Mouse (Mus musculus) heart, adult 2 months (tissue): ENCODE data around the gene Ifit1bl1. TPM values are rescaled to one million over a fixed set of nuclear protein-coding genes. Genes with fewer than 3 reads are reported as not detected.
"Not testable (repeated sequence)": the region's sequence is repeated elsewhere in the genome, so short reads cannot be mapped to it uniquely, and the experiment has no call there.

Experiments used
- DNase-seq, 2 experiments: peaks; one replicate each; pipeline ENCODE4 v3.0.0; 2021
- H3K27ac ChIP-seq: fragments of 200-600 bp; 2 replicates; pipeline ENCODE4 v1.8.1; 2022
- H3K27me3 ChIP-seq: fragments of 200-500 bp; 2 replicates; pipeline ENCODE4 v1.6.1; 2012; ENCODE audit warnings: mild to moderate bottlenecking, low read length, inconsistent platforms, mixed read lengths; ENCODE audit not compliant: control insufficient read depth, insufficient read depth
- H3K36me3 ChIP-seq: fragments of 200-500 bp; 2 replicates; pipeline ENCODE4 v1.6.1; 2012; ENCODE audit warnings: low read length, inconsistent platforms; ENCODE audit not compliant: control insufficient read depth, insufficient read depth
- H3K4me1 ChIP-seq: fragments of 200-500 bp; 2 replicates; pipeline ENCODE4 v1.6.1; 2011; ENCODE audit warnings: low read length; ENCODE audit not compliant: control insufficient read depth, insufficient read depth
- H3K4me3 ChIP-seq: fragments of 200-600 bp; 2 replicates; pipeline ENCODE4 v1.8.1; 2022
- H3K79me2 ChIP-seq: fragments of 200-500 bp; replicated peaks from 2 replicates; pipeline ENCODE4 v1.6.1; 2012; ENCODE audit warnings: mild to moderate bottlenecking, inconsistent platforms, low read length, moderate library complexity, mixed read lengths; ENCODE audit not compliant: control insufficient read depth, insufficient read depth
- H3K9ac ChIP-seq: fragments of 200-500 bp; 2 replicates; pipeline ENCODE4 v1.6.1; 2012; ENCODE audit warnings: low read depth, mild to moderate bottlenecking, control low read depth, inconsistent platforms, low read length, mixed read lengths
- CTCF ChIP-seq: fragments of 200-600 bp; IDR thresholded peaks from 2 replicates; pipeline ENCODE4 v1.8.1; 2022; ENCODE audit warnings: antibody characterized with exemption, mild to moderate bottlenecking, moderate library complexity
- EP300 ChIP-seq: fragments of 200-500 bp; IDR thresholded peaks from 2 replicates; pipeline ENCODE4 v1.6.1; 2011; ENCODE audit warnings: low read depth, low read length, control low read depth; ENCODE audit not compliant: insufficient read depth
- POLR2A ChIP-seq: fragments of 200-500 bp; IDR thresholded peaks from 2 replicates; pipeline ENCODE4 v1.6.1; 2011; ENCODE audit warnings: mild to moderate bottlenecking, low read depth, low read length, control low read depth; ENCODE audit not compliant: insufficient read depth
- WGBS: fragments of 180-500 bp; shearing (Covaris S2); methylation state at CpG from one replicate; pipeline ENCODE4 v1.1.7; 2018; 5-methylcytosine and 5-hydroxymethylcytosine counted together
- intact Hi-C: fragments of 180-260 bp; cut with DNase I; formaldehyde crosslinking; loops from one replicate; pipeline ENCODE4 v1.15.1; 2025
- polyA plus RNA-seq: library from polyadenylated mRNA; depleted of rRNA; stranded (reverse); fragments of >200 nt; gene quantifications from 2 replicates; pipeline ENCODE4 v1.2.3, GENCODE M21; 2012
- total RNA-seq, 2 experiments: library from RNA; stranded (reverse); gene quantifications; 2 replicates each; pipeline ENCODE4 v1.2.3; 2021

The Ifit1bl1 gene
- total and polyA plus RNA-seq, 3 experiments: 1.3 to 1.8 (median 1.5) TPM

GRCm38 (mm10) chr19:34598341-34598740 lies 3.4 kb downstream of the Ifit1bl1 start:
- intact Hi-C loops: no loop called here
- no peak overlapping the region for H3K9ac ChIP-seq
- no peak overlapping the region for H3K4me3 ChIP-seq
- TF ChIP-seq CTCF: no peak
- no peak for TF ChIP-seq EP300
- TF ChIP-seq POLR2A: no peak
- peaks cover 4% of the 10 kb centered on the region for H3K4me1 ChIP-seq
- no peaks in the 10 kb centered on the region for H3K36me3 ChIP-seq
- 32% methylated on average over 2 of the region's 2 CpGs for WGBS
- H3K27ac ChIP-seq: no peak overlapping the region
- H3K79me2 ChIP-seq: no peaks in the 10 kb centered on the region
- DNase-seq: peak; percentile 34 to 57
- H3K27me3 ChIP-seq: no peaks in the 10 kb centered on the region; the same call in 1 of the 2 replicates

GRCm38 (mm10) chr19:34596811-34597210 lies 4.9 kb downstream of the Ifit1bl1 start:
- no peak for TF ChIP-seq EP300
- no peak for TF ChIP-seq CTCF
- no peak for TF ChIP-seq POLR2A
- H3K4me1 ChIP-seq: peaks cover 2% of the 10 kb centered on the region
- no peaks in the 10 kb centered on the region for H3K36me3 ChIP-seq
- H3K4me3 ChIP-seq: no peak overlapping the region
- no peak overlapping the region for H3K9ac ChIP-seq
- H3K27ac ChIP-seq: no peak overlapping the region
- intact Hi-C loops: no loop called here
- DNase-seq: no peak
- no peaks in the 10 kb centered on the region; the same call in 1 of the 2 replicates for H3K27me3 ChIP-seq
- no peaks in the 10 kb centered on the region for H3K79me2 ChIP-seq

- H3K4me1 ChIP-seq, DNase-seq, H3K27ac ChIP-seq, H3K27me3 ChIP-seq, H3K79me2 ChIP-seq, H3K9ac ChIP-seq, H3K4me3 ChIP-seq, intact Hi-C loops, H3K36me3 ChIP-seq: not testable (repeated sequence)
- 87% methylated on average over 3 of the region's 3 CpGs for WGBS
Observed at GRCm38 (mm10) chr19:34594523-34594922, 7.2 kb downstream of the Ifit1bl1 start.

- no peak overlapping the region for H3K4me3 ChIP-seq
- H3K27ac ChIP-seq: no peak overlapping the region
- whole genome bisulfite sequencing: 92% methylated on average over 2 of the region's 2 CpGs
- TF ChIP-seq CTCF (no peak), EP300 (no peak), POLR2A (no peak)
- no peak for DNase-seq
- H3K79me2 ChIP-seq: no peaks in the 10 kb centered on the region
- H3K4me1 ChIP-seq: peaks cover 2% of the 10 kb centered on the region
- H3K36me3 ChIP-seq: peaks cover 2% of the 10 kb centered on the region
- intact Hi-C loops: no loop called here
- H3K27me3 ChIP-seq: no peaks in the 10 kb centered on the region; the same call in 1 of the 2 replicates
- H3K9ac ChIP-seq: no peak overlapping the region
Observed at GRCm38 (mm10) chr19:34593456-34593855, 8.3 kb downstream of the Ifit1bl1 start.

- TF ChIP-seq POLR2A: no peak
- TF ChIP-seq CTCF: peak; percentile 52
- intact Hi-C loops: loop anchor here (2.0 to 5.0 kb wide), 2 partner anchors 18 to 48 kb away; partner anchors contain the start of gene Ifit3b
- Histone ChIP-seq H3K36me3 (peaks cover 3% of the 10 kb centered on the region), H3K4me3 (no peak overlapping the region), H3K27me3 (no peaks in the 10 kb centered on the region), H3K79me2 (no peaks in the 10 kb centered on the region), H3K9ac (no peak overlapping the region), H3K4me1 (peaks cover 6% of the 10 kb centered on the region), H3K27ac (no peak overlapping the region)
- DNase-seq: no peak
Observed at GRCm38 (mm10) chr19:34588959-34589358, 12.8 kb downstream of the Ifit1bl1 start.

- H3K27me3 ChIP-seq, H3K27ac ChIP-seq, H3K9ac ChIP-seq, H3K4me1 ChIP-seq, H3K4me3 ChIP-seq, H3K79me2 ChIP-seq, H3K36me3 ChIP-seq: not testable (repeated sequence)
- 62% methylated on average over 7 of the region's 12 CpGs for WGBS
- DNase-seq: peak in 1 of 2 experiments; percentile 15
- intact Hi-C loops: loop anchor here (2.0 to 5.0 kb wide), 2 partner anchors 19 to 49 kb away; partner anchors contain the start of gene Ifit3b
Observed at GRCm38 (mm10) chr19:34587898-34588692, 13.7 kb downstream of the Ifit1bl1 start.
